Mouse (Mus musculus) spleen, adult 2 months (tissue): ENCODE measurements around the gene Lmcd1.

Experiments used
- CTCF ChIP-seq: fragments of 200-500 bp; IDR thresholded peaks from 2 replicates; pipeline ENCODE4 v1.5.1; 2011; ENCODE audit warnings: mild to moderate bottlenecking, inconsistent platforms; ENCODE audit not compliant: insufficient read depth, insufficient read length, insufficient replicate concordance; ENCODE audit errors: extremely low read depth
- POLR2A ChIP-seq: fragments of 200-500 bp; IDR thresholded peaks from 2 replicates; pipeline ENCODE4 v1.6.1; 2011; ENCODE audit warnings: low read depth, low read length, inconsistent platforms

DNA sequence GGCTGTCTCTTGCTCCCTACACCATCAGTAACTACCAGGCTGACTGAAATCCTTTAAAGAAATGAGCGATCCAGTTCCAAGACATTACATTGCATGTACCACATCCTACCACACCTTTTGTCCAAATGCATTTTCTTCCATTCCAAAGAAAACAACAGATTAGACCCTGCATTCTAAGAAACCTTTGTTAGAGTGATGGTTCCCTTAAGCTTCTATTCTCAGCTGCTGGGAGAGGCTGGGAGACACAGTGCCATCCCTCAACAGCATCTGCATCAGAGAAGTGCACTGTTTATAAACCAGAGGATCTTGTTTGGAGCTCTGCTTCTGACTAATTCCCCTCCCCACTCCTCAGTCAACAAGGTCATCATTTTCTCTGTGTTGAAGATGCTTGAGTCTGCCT is 27.1 kb downstream of the Lmcd1 start:
- no peak for TF ChIP-seq CTCF
- no peak for TF ChIP-seq POLR2A
